Mouse (Mus musculus): ENCODE measurements around the gene Hist1h3h. TPM values are rescaled to one million over a fixed set of nuclear protein-coding genes. Genes with fewer than 3 reads are reported as not detected.
"Not testable (repeated sequence)": the region's sequence is repeated elsewhere in the genome, so short reads cannot be mapped to it uniquely, and the experiment has no call there.

Hist1h3h gene
- polyA plus RNA-seq, 1 experiment from 2014 or later: 14.2 TPM

DNA sequence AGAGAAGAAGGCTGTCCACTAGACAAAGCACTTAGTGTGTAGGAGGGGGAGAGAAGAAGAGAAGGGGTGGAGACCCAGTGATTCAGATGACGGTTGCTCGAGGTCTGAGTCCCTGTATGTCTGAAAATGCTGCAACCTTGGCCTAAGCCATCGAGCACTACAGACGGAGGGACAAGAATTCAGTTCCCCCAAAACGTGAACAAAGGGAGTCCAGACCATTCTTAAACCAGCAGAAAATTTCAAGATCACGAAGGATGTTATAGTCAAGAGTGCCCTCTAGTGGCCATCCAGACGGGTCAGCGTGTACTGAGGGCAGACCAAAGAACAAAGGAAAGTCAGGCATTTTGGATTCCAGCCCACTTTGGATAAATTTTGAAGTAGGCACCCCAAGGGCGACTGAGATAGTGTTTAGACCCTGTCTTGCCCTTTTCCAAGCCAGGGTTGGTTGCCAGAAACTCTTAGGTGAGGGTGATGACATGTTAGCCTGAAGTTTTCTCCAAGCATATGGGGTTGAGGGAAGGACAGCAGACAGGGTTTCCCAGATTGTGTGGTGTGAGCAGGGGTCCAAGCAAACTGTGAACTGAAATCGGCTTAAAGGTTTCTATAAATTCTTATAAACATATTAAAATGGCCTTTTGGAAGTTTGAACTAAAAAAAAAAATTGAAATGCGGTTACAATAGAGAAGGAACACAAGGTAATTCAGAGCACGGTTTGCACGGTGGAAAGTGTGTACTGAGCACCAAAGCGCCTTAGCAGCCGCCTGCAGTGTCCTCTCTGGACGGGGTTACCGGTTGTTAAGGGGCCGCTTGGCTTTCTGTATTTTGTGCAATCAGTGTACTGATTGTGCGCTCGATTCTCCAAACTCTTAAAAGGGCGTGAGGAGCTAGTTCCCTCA is 16.8 kb downstream of the Hist1h3h start:
- peak; percentile 82 for ATAC-seq (replicated peaks; ENCODE audit: low FRiP score)
- peak overlapping the region; percentile 62 for H3K4me2 ChIP-seq
- WGBS: under 1% methylated on average over 21 of the region's 21 CpGs

DNA sequence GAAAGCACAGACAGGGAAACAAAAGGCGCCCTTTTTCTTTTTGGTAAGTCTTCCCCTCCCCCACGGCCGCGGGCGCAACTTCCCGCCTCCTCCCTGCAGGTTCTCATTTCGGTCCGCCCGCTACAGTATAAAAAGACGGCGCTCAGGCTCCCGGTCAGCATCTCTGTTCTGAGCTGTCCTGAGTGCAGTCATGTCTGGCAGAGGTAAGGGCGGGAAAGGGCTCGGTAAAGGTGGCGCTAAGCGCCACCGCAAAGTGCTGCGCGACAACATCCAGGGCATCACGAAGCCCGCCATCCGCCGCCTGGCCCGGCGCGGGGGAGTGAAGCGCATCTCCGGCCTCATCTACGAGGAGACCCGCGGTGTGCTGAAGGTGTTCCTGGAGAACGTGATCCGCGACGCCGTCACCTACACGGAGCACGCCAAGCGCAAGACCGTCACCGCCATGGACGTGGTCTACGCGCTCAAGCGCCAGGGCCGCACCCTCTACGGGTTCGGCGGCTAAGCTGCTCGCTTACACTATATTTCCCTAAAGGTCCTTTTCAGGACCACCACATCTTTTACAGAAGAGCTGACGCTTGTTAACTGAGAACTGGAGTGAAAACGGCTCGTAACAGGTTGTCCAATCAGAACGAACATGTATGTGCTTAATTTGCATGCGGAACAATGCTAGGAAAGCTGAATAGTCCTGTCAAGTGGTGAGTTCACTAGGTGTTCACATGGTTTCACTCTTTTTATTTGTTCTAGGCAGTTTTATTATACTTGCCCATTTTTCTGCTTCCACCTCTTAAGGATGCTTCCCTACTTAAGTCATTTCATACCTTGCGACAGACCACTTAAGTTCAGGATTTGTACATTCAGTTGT is 17.7 kb downstream of the Hist1h3h start, which contains the start of gene Hist1h4j:
Gene Hist1h4j (plus strand): TSS at position 159 of the 862 bp plus-strand sequence.
- peaks cover 22% of the 10 kb centered on the region for H3K4me1 ChIP-seq
- peak within 1 kb of the TSS; percentile 47 for H3K4me3 ChIP-seq (replicated peaks)
- WGBS: under 1% methylated on average over 46 of the region's 56 CpGs
- not testable (repeated sequence) for H3K36me3 ChIP-seq; H3K27me3 ChIP-seq; H3K9me3 ChIP-seq (replicated peaks)
- peak; percentile 95 for ATAC-seq (replicated peaks; ENCODE audit: low FRiP score)
- peak within 1 kb of the TSS; percentile 62 for H3K4me2 ChIP-seq
- peak within 1 kb of the TSS; percentile 98 for H3K27ac ChIP-seq
- H3K9ac ChIP-seq: peak within 1 kb of the TSS; percentile 56

More for the DNA sequence above, 16.8 kb downstream of the Hist1h3h start:
- peak overlapping the region; percentile 56 for H3K9ac ChIP-seq
- no peaks in the 10 kb centered on the region for H3K9me3 ChIP-seq (replicated peaks)
- H3K36me3 ChIP-seq: 0 out of 2 replicates have a peak, but pooled peaks cover 2% of the 10 kb centered on the region
- H3K27ac ChIP-seq: peak overlapping the region; percentile 98
- H3K4me3 ChIP-seq (replicated peaks): peak overlapping the region; percentile 47
- peaks cover 22% of the 10 kb centered on the region for H3K4me1 ChIP-seq
- no peaks in the 10 kb centered on the region for H3K27me3 ChIP-seq

DNA sequence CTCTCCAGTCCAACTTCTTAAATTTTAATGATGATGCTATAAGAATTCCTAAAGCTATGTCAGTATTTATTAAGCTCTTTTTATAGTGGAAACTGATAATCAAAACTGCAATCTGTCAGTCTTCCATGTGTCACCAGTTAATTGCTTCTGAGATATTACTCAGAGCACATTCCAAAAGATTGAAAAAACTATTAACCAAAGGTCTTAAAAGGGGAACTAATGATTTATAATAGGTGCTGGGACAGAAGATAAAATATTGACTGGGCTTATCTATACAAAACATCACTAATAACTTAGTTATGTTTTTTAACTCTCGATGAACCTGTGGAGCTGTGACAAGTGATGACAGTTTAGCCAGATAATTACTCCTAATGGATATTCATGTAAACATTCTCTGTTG is 27.5 kb downstream of the Hist1h3h start:
- H3K9me3 ChIP-seq (replicated peaks): no peaks in the 10 kb centered on the region
- no peak overlapping the region for H3K9ac ChIP-seq
- no peaks in the 10 kb centered on the region for H3K36me3 ChIP-seq
- whole genome bisulfite sequencing: 62% methylated on average over 1 of the region's 1 CpGs
- H3K4me3 ChIP-seq (replicated peaks): no peak overlapping the region
- peaks cover 16% of the 10 kb centered on the region for H3K4me1 ChIP-seq
- ATAC-seq (replicated peaks; ENCODE audit: low FRiP score): no peak
- no peak overlapping the region for H3K27ac ChIP-seq
- H3K27me3 ChIP-seq: no peaks in the 10 kb centered on the region
- H3K4me2 ChIP-seq: no peak overlapping the region

DNA sequence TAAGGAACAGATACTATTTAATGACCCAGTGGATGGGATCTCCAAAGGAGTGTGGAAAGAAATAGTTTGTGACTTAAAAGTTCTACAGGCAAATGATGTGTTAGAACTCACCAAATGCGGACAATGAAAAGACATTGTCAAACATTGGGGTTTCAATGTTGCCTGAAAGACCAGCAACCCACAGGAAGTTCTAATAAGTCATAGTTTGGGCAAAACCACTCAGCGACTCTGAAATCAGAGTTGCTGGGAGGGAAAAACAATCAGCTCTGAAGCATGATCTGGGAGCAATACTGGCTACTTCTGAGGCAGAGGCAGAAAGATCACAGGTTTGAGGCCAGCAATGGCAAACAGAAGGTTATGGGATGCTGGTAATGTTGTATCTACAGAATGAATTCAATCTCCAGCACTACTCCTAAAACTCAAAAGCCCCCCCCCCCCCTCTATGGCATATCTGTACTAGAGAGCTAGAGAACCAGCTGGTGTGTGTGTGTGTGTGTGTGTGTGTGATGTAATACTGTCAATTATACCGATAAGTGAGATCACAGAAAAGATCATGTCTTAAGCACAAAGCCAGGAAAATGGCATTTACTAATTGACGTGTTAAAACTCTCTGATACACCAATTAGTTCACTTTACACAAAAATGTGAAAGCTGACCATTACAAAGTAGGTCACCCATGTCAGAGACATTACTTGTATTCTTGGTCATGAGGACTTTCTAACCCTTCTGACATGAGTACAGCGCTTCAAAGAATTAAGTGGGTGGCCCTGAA is 32.1 kb downstream of the Hist1h3h start:
- Histone ChIP-seq H3K9ac (peak overlapping the region; percentile 55), H3K27me3 (no peaks in the 10 kb centered on the region), H3K4me2 (peak overlapping the region; percentile 61), H3K4me1 (peaks cover 27% of the 10 kb centered on the region), H3K4me3 (replicated peaks) (peak overlapping the region; percentile 54), H3K27ac (peak overlapping the region; percentile 98), H3K9me3 (replicated peaks) (no peaks in the 10 kb centered on the region), H3K36me3 (no peaks in the 10 kb centered on the region)
- ATAC-seq (replicated peaks; ENCODE audit: low FRiP score): no peak
- WGBS: 3% methylated on average over 5 of the region's 5 CpGs

DNA sequence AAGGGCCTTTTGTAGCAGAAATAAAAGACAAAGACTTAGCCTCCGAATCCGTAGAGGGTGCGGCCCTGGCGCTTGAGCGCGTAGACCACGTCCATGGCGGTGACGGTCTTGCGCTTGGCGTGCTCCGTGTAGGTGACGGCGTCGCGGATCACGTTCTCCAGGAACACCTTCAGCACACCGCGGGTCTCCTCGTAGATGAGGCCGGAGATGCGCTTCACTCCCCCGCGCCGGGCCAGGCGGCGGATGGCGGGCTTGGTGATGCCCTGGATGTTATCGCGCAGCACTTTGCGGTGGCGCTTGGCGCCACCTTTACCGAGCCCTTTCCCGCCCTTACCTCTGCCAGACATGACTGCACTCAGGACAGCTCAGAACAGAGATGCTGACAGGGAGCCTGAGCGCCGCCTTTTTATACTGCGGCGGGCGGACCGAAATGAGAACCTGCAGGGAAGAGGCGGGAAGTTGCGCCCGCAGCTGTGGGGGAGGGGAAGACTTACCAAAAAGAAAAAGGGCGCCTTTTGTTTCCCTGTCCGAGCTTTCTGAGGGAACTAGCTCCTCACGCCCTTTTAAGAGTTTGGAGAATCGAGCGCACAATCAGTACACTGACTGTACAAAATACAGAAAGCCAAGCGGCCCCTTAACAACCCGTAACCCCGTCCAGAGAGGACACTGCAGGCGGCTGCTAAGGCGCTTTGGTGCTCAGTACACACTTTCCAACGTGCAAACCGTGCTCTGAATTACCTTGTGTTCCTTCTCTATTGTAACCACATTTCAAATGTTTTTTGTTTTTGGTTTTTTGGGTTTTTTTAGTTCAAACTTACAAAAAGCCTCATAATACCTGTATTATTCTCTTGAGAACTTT is 32.9 kb downstream of the Hist1h3h start, which contains the start of gene Hist1h4k:
Gene Hist1h4k (minus strand): TSS at position 347 of the 859 bp plus-strand sequence.
- H3K4me2 ChIP-seq: peak within 1 kb of the TSS; percentile 61
- H3K9ac ChIP-seq: peak within 1 kb of the TSS; percentile 55
- H3K4me1 ChIP-seq: peaks cover 27% of the 10 kb centered on the region
- H3K9me3 ChIP-seq (replicated peaks); H3K27me3 ChIP-seq; H3K36me3 ChIP-seq: not testable (repeated sequence)
- under 1% methylated on average over 46 of the region's 56 CpGs for WGBS
- peak; percentile 87 for ATAC-seq (replicated peaks; ENCODE audit: low FRiP score)
- H3K27ac ChIP-seq: peak within 1 kb of the TSS; percentile 98
- peak within 1 kb of the TSS; percentile 54 for H3K4me3 ChIP-seq (replicated peaks)

DNA sequence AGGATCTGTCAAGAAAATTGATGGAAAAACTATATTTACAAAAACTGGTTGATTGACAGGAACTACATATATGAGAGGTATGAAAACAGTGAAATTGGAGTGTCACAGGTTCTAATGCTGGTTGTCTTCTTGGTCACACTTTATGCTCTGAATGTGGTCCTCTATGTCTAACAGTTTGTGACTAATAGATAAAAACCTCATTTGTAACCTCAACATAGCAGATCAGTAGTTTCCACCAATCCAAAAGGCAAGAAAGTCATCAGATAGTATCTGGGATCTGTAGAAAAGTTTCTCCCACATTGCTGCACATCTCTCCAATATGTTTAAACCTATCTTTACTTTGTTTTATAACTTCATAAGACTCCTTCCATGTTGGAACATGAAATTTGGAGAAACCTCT is 34.0 kb downstream of the Hist1h3h start:
- no peak overlapping the region for H3K9ac ChIP-seq
- H3K27me3 ChIP-seq: no peaks in the 10 kb centered on the region
- no peaks in the 10 kb centered on the region for H3K36me3 ChIP-seq
- peaks cover 27% of the 10 kb centered on the region for H3K4me1 ChIP-seq
- peak overlapping the region; percentile 97; the same call in 1 of the 2 replicates for H3K27ac ChIP-seq
- H3K9me3 ChIP-seq (replicated peaks): no peaks in the 10 kb centered on the region
- no peak for ATAC-seq (replicated peaks; ENCODE audit: low FRiP score)
- H3K4me2 ChIP-seq: no peak overlapping the region
- H3K4me3 ChIP-seq (replicated peaks): no peak overlapping the region

DNA sequence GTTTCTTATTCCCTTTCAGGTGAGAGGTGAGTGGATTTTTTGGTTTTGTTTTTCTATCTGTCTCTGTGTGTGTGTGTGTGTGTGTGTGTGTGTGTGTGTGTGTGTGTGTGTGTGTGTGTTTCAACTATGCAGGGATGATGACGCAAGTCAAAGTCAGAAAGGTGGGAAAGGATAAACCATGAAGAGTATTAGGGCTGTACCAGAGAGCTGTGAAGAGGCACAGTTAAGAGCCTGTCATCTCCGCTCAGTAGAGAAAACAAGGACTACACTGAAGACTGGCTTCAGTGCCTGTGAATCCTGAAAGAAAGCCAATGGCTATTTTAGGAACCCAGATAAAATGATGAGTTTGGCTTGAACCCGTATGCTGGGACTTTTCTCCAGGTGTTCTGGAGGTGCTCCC is 34.4 kb downstream of the Hist1h3h start:
- Histone ChIP-seq H3K27ac (peak overlapping the region; percentile 97), H3K4me2 (peak overlapping the region; percentile 69; the same call in 1 of the 2 replicates), H3K9me3 (replicated peaks) (no peaks in the 10 kb centered on the region), H3K4me3 (replicated peaks) (no peak overlapping the region), H3K9ac (no peak overlapping the region), H3K36me3 (no peaks in the 10 kb centered on the region), H3K27me3 (no peaks in the 10 kb centered on the region), H3K4me1 (peaks cover 27% of the 10 kb centered on the region)
- WGBS: 79% methylated on average over 3 of the region's 3 CpGs
- ATAC-seq (replicated peaks; ENCODE audit: low FRiP score): no peak

DNA sequence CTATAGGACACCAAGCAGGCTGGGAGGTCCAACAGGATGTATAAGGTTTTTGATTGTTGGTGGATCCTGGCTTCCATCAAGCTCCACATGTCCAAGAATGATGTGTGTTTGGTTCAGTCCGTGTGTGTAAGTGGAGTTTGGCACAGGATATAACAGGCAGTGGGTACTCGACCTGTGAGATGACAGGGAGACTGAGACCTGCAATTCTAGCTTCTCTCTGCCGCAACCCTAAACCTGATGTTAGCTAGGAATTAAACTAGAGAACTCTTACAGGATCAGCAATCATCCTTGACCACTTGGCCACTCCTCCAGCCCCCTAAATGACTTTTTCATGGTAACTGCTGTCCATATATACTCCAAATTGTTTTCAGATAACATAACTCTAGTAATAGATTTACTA is 34.9 kb downstream of the Hist1h3h start:
- Histone ChIP-seq H3K27me3 (no peaks in the 10 kb centered on the region), H3K36me3 (no peaks in the 10 kb centered on the region), H3K4me3 (replicated peaks) (no peak overlapping the region; the same call in none of the 2 replicates), H3K4me1 (peaks cover 25% of the 10 kb centered on the region), H3K4me2 (peak overlapping the region; percentile 69), H3K9me3 (replicated peaks) (no peaks in the 10 kb centered on the region), H3K27ac (peak overlapping the region; percentile 97), H3K9ac (no peak overlapping the region)
- no peak for ATAC-seq (replicated peaks; ENCODE audit: low FRiP score)
- WGBS: 34% methylated on average over 3 of the region's 3 CpGs

DNA sequence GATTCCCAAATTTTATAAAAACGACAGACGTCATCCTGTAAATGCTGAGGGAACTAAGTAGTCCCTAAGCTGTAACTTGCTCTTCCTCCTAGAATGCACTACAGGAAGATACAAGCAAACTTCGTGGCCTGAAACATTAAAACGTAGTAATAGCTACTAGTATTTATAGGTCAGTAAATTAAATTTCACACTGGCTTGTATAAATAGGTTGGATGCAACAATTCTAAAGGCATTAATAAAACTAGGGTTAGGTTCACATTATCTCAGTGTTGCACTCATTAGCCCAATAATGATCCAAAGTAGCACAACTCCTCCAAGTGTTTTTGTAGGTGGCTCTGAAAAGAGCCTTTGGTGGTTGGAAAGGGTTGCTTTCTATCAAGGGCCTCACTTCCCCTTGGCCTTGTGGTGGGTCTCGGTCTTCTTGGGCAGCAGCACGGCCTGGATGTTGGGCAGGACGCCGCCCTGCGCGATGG is 35.6 kb downstream of the Hist1h3h start:
- Histone ChIP-seq H3K27me3 (no peaks in the 10 kb centered on the region), H3K27ac (peak overlapping the region; percentile 97), H3K9ac (peak overlapping the region; percentile 61), H3K4me2 (peak overlapping the region; percentile 69), H3K4me1 (peaks cover 22% of the 10 kb centered on the region; the same call in 1 of the 2 replicates), H3K9me3 (replicated peaks) (no peaks in the 10 kb centered on the region), H3K4me3 (replicated peaks) (peak overlapping the region; percentile 49), H3K36me3 (no peaks in the 10 kb centered on the region)
- no peak for ATAC-seq (replicated peaks; ENCODE audit: low FRiP score)
- 2% methylated on average over 10 of the region's 10 CpGs for WGBS

DNA sequence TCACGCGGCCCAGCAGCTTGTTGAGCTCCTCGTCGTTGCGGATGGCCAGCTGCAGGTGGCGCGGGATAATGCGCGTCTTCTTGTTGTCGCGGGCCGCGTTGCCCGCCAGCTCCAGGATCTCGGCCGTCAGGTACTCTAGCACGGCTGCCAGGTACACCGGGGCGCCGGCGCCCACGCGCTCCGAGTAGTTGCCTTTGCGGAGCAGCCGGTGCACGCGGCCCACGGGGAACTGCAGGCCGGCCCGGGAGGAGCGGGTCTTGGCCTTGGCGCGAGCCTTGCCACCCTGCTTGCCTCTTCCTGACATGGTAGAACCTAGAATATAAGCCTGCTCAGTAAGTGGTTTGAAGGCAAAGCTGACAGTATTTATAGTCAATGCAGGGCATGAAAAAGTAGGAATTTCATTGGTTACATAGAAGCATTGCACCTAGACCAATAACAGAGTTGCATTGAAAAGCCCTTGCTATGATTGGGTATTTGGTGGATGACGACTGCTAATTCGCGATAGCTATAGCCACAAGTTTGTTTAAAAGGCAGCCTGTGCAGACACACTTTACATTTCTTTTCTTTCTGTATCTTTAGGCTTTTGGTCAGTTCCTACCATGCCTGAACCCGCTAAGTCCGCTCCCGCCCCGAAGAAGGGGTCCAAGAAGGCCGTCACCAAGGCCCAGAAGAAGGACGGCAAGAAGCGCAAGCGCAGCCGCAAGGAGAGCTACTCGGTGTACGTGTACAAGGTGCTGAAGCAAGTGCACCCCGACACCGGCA is 36.2 kb downstream of the Hist1h3h start, which contains the start of the genes Hist1h2ak and Hist1h2bn:
Gene Hist1h2ak (minus strand): TSS at position 304 of the 762 bp plus-strand sequence.
Gene Hist1h2bn (plus strand): TSS at position 600 of the 762 bp plus-strand sequence.
- peak within 1 kb of the TSS; percentile 49 for H3K4me3 ChIP-seq (replicated peaks)
- H3K4me1 ChIP-seq: peaks cover 19% of the 10 kb centered on the region; the same call in 1 of the 2 replicates
- H3K4me2 ChIP-seq: peak within 1 kb of the TSS; percentile 69
- peak; percentile 95 for ATAC-seq (replicated peaks; ENCODE audit: low FRiP score)
- peak within 1 kb of the TSS; percentile 61 for H3K9ac ChIP-seq
- H3K36me3 ChIP-seq; H3K27me3 ChIP-seq; H3K9me3 ChIP-seq (replicated peaks): not testable (repeated sequence)
- peak within 1 kb of the TSS; percentile 97 for H3K27ac ChIP-seq
- WGBS: under 1% methylated on average over 47 of the region's 50 CpGs
